7 mouse cellular contexts compared by ENCODE assay signal in the genomic region with DNA sequence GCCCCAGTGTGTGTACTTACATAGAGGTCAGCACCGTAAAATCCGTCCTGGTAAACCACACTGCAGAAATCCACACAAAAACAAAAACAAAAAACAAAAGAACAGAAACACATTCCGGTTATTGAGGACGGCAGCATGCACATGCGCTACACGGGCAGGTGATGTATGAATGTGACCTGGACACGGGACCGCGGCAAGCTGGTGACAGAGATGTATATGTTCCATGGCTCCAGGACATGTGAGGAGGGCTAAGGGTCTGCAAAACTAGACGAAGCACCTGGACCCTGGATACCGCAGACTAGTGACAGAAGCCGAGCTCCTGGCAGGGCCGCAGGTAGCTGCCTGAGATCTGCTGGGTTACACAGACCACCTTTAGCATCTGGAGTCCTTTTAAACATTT. TPM values are rescaled to one million over a fixed set of nuclear protein-coding genes. Genes with fewer than 3 reads are reported as not detected.
ATAC-seq and TF ChIP-seq lines count a peak whose summit lies in the region.
"Had no signal": no experiment of that assay in that cellular context is flagged by ENCODE, and none has a peak within 500 bp of the region (broad histone marks: within the 10 kb centered on the region; RNA-seq: fewer than 3 reads in every experiment).

No protein-coding gene starts in this region.

- TF ChIP-seq POLR2A in myocyte (IDR thresholded peaks at IDR 0.05; ENCODE audit: insufficient read length, low read depth), result peak; percentile 53

- H3K79me2 ChIP-seq in myocyte (ENCODE audit: control insufficient read depth, insufficient read depth), result peaks cover 28% of the 10 kb centered on the region

- no peak overlapping the region for H3K9ac ChIP-seq in midbrain, embryonic 16.5 days (ENCODE audit: low read depth, low read length)

- H3K36me3 ChIP-seq in myocyte (ENCODE audit: control insufficient read depth, insufficient read depth), result peaks cover 99% of the 10 kb centered on the region
- peaks cover 27% of the 10 kb centered on the region for H3K36me3 ChIP-seq in midbrain, embryonic 16.5 days (ENCODE audit: control insufficient read depth, insufficient read depth, low read length)
- H3K36me3 ChIP-seq: G1E had no signal

- H3K4me2 ChIP-seq in myocyte (ENCODE audit: low read depth), result no peak overlapping the region
- H3K4me2 ChIP-seq in midbrain, embryonic 16.5 days (ENCODE audit: low read length), result no peak overlapping the region

- no peaks in the 10 kb centered on the region for H3K9me3 ChIP-seq in midbrain, embryonic 16.5 days (replicated peaks; ENCODE audit: control insufficient read depth, low read length, poor library complexity, severe bottlenecking)
- H3K9me3 ChIP-seq: G1E had no signal

- no peak overlapping the region for H3K4me3 ChIP-seq in myocyte
- no peak overlapping the region for H3K4me3 ChIP-seq in midbrain, embryonic 16.5 days (ENCODE audit: low read depth, low read length)

- 96% methylated on average over 13 of the region's 13 CpGs for WGBS in midbrain, embryonic 16.5 days

- peaks cover 4% of the 10 kb centered on the region; the same call in 1 of the 2 replicates for H3K4me1 ChIP-seq in midbrain, embryonic 16.5 days (ENCODE audit: control insufficient read depth, insufficient read depth, low read length)

- no peak for ATAC-seq in midbrain, embryonic 16.5 days
- ATAC-seq: activated CD4-positive, CD25-positive, alpha-beta regulatory T cell, adult 4 months; CD4-positive, CD25-positive, alpha-beta regulatory T cell, adult 4 months; Patski had no signal

- no peak overlapping the region for H3ac ChIP-seq in myocyte (ENCODE audit: control insufficient read depth, insufficient read length)

- no peaks in the 10 kb centered on the region for H3K27me3 ChIP-seq in myocyte (ENCODE audit: control insufficient read depth, insufficient read depth, insufficient read length)
- no peaks in the 10 kb centered on the region for H3K27me3 ChIP-seq in midbrain, embryonic 16.5 days (ENCODE audit: control insufficient read depth, insufficient read depth, low read depth, low read length)
- H3K27me3 ChIP-seq: Patski had no signal

- H3K27ac ChIP-seq in midbrain, embryonic 16.5 days (ENCODE audit: low read length), result no peak overlapping the region

TF ChIP-seq in myocyte, 11 proteins besides CTCF, POLR2A, EP300 and RAD21:
- peak; percentile 76 for TF ChIP-seq POLR2AphosphoS2 (IDR thresholded peaks at IDR 0.05; ENCODE audit: insufficient read length, low read depth)
- no peak for TF ChIP-seq SRF (IDR thresholded peaks at IDR 0.05; ENCODE audit: control insufficient read depth, insufficient read length, low read depth)

RNA-seq across cellular contexts. Expression of a gene that starts 44.0 kb away (rescaled TPM):
- 1,055 TPM for polyA plus RNA-seq in myocyte (2012; fragmentation: generic; extraction: Trizol)
- polyA plus RNA-seq in midbrain, embryonic 16.5 days (2015; fragmentation: Nextera tagmentation; extraction: Ambion mirVana), result 0.40 TPM in 1 of 2 replicates, not detected in the other
- polyA plus RNA-seq: activated CD4-positive, CD25-positive, alpha-beta regulatory T cell, adult 4 months; adrenal gland, adult 2 months; CD4-positive, CD25-positive, alpha-beta regulatory T cell, adult 4 months; G1E; Patski had no signal

RNA-seq across cellular contexts. Expression of a gene that starts 49.9 kb away (rescaled TPM):
- 4.8 TPM for polyA plus RNA-seq in myocyte (2012; fragmentation: generic; extraction: Trizol)
- polyA plus RNA-seq in midbrain, embryonic 16.5 days (2015; fragmentation: Nextera tagmentation; extraction: Ambion mirVana), result not detected in 2 replicates
- polyA plus RNA-seq: activated CD4-positive, CD25-positive, alpha-beta regulatory T cell, adult 4 months; CD4-positive, CD25-positive, alpha-beta regulatory T cell, adult 4 months; G1E had no signal

Comparison
In these comparisons a context has a peak if more than half of its experiments do, and no peak if none do; other contexts are left out.
1. RNA of a gene that starts 44.0 kb away (polyA plus RNA-seq): 1,055 TPM in myocyte (single experiment); 0.40 TPM in midbrain, embryonic 16.5 days; every median in the first group is over 100 times any median in the second.